Mouse (Mus musculus) liver, embryonic 14.5 days (tissue): ENCODE data around the gene Akr1b3.

Experiments
- CTCF ChIP-seq: IDR thresholded peaks from 2 replicates; pipeline ENCODE4 v1.5.1; 2016; ENCODE audit warnings: antibody characterized with exemption, low read depth, control low read depth
- EP300 ChIP-seq: IDR thresholded peaks from 2 replicates; pipeline ENCODE4 v1.6.1; 2016; ENCODE audit warnings: antibody characterized with exemption, low read depth

GRCm38 (mm10) chr6:34337799-34338198, 20.5 kb upstream of the Akr1b3 start:
- TF ChIP-seq EP300 (no peak), CTCF (no peak)
